Mouse (Mus musculus) kidney, embryonic 14.5 days (tissue): ENCODE measurements at regions not wholly inside any gene's neighbourhood (a gene's known extent, or its start where the extent isn't known, plus 50 kb on each side); places are given as distances from the start of the nearest gene placed in this dataset.

Experiments used
- ATAC-seq: fragments of 200-750 bp; cut with Nextera tagmentation; 2 replicates; pipeline ENCODE4 v1.8.0; 2017; ENCODE audit warnings: moderate number of reproducible peaks, mild to moderate bottlenecking, moderate TSS enrichment, moderate library complexity; ENCODE audit not compliant: low FRiP score, low TSS enrichment
- H3K27ac ChIP-seq: fragments of 300-500 bp; sonication (generic); 2 replicates; pipeline ENCODE4 v1.5.1; 2014; ENCODE audit warnings: low read depth, mild to moderate bottlenecking, low read length, moderate library complexity, mixed read lengths
- H3K27me3 ChIP-seq: fragments of 300-500 bp; sonication (generic); 2 replicates; pipeline ENCODE4 v1.6.1; 2014; ENCODE audit warnings: mild to moderate bottlenecking, low read length; ENCODE audit not compliant: control insufficient read depth, insufficient read depth
- H3K36me3 ChIP-seq: fragments of 300-500 bp; sonication (generic); 2 replicates; pipeline ENCODE4 v1.6.1; 2014; ENCODE audit warnings: low read length, mixed read lengths; ENCODE audit not compliant: control insufficient read depth, insufficient read depth
- H3K4me1 ChIP-seq: fragments of 300-500 bp; sonication (generic); 2 replicates; pipeline ENCODE4 v1.6.1; 2014; ENCODE audit warnings: low read length, mixed read lengths; ENCODE audit not compliant: control insufficient read depth, insufficient read depth
- H3K4me2 ChIP-seq: fragments of 300-500 bp; sonication (generic); replicated peaks from 2 replicates; pipeline ENCODE4 v1.6.1; 2014; ENCODE audit warnings: low read depth, mild to moderate bottlenecking, low read length
- H3K4me3 ChIP-seq: fragments of 300-500 bp; sonication (generic); 2 replicates; pipeline ENCODE4 v1.5.1; 2014; ENCODE audit warnings: mild to moderate bottlenecking, low read length
- H3K9ac ChIP-seq: fragments of 300-500 bp; sonication (generic); 2 replicates; pipeline ENCODE4 v1.6.1; 2014; ENCODE audit warnings: low read depth, mild to moderate bottlenecking, low read length, moderate library complexity
- H3K9me3 ChIP-seq: fragments of 300-500 bp; sonication (generic); 2 replicates; pipeline ENCODE4 v1.6.1; 2016; ENCODE audit warnings: low read length; ENCODE audit not compliant: control insufficient read depth
- WGBS: fragments of 180-500 bp; shearing (Covaris S2); extraction: QIAGEN DNeasy Blood & Tissue Kit; methylation state at CpG from one replicate; pipeline ENCODE4 v1.1.7; 2014; 5-methylcytosine and 5-hydroxymethylcytosine counted together

GRCm38 (mm10) chr5:111985997-111986396, 252.3 kb downstream of the Gm26897 start:
- H3K36me3 ChIP-seq = no peaks in the 10 kb centered on the region
- ATAC-seq = no peak
- H3K4me3 ChIP-seq = no peak overlapping the region
- H3K9ac ChIP-seq = no peak overlapping the region
- no peaks in the 10 kb centered on the region for H3K4me1 ChIP-seq
- WGBS = 69% methylated on average over 8 of the region's 8 CpGs
- no peak overlapping the region for H3K4me2 ChIP-seq
- no peak overlapping the region for H3K27ac ChIP-seq
- no peaks in the 10 kb centered on the region for H3K9me3 ChIP-seq
- no peaks in the 10 kb centered on the region for H3K27me3 ChIP-seq

- no peak overlapping the region for H3K9ac ChIP-seq
- no peaks in the 10 kb centered on the region for H3K36me3 ChIP-seq
- no peak for ATAC-seq
- H3K4me2 ChIP-seq = no peak overlapping the region
- no peaks in the 10 kb centered on the region for H3K9me3 ChIP-seq
- no peaks in the 10 kb centered on the region for H3K27me3 ChIP-seq
- no peaks in the 10 kb centered on the region for H3K4me1 ChIP-seq
- no peak overlapping the region for H3K4me3 ChIP-seq
- H3K27ac ChIP-seq = no peak overlapping the region
- WGBS = 47% methylated on average over 6 of the region's 6 CpGs
Measured at GRCm38 (mm10) chr5:111987036-111987435, 253.3 kb downstream of the Gm26897 start.

- Histone ChIP-seq H3K4me1 (0 out of 2 replicates have a peak, but pooled peaks cover under 1% of the 10 kb centered on the region), H3K4me3 (no peak overlapping the region), H3K27ac (no peak overlapping the region), H3K4me2 (no peak overlapping the region), H3K9me3 (no peaks in the 10 kb centered on the region), H3K27me3 (0 out of 2 replicates have a peak, but pooled peaks cover 1% of the 10 kb centered on the region), H3K36me3 (no peaks in the 10 kb centered on the region), H3K9ac (no peak overlapping the region)
- WGBS = 86% methylated on average over 10 of the region's 10 CpGs
- ATAC-seq = no peak
Measured at GRCm38 (mm10) chr5:111991805-111992204, 258.1 kb downstream of the Gm26897 start.

GRCm38 (mm10) chr5:111993221-111993620, 259.1 kb downstream of the Cryba4 start:
- H3K4me1 ChIP-seq = 0 out of 2 replicates have a peak, but pooled peaks cover 3% of the 10 kb centered on the region
- H3K4me3 ChIP-seq = no peak overlapping the region
- H3K9ac ChIP-seq = no peak overlapping the region
- no peaks in the 10 kb centered on the region for H3K36me3 ChIP-seq
- H3K9me3 ChIP-seq = no peaks in the 10 kb centered on the region
- no peak overlapping the region for H3K27ac ChIP-seq
- no peak overlapping the region for H3K4me2 ChIP-seq
- 53% methylated on average over 7 of the region's 7 CpGs for WGBS
- H3K27me3 ChIP-seq = 0 out of 2 replicates have a peak, but pooled peaks cover 5% of the 10 kb centered on the region
- ATAC-seq = no peak

GRCm38 (mm10) chr5:111993930-111994329, 258.4 kb downstream of the Cryba4 start:
- 73% methylated on average over 9 of the region's 9 CpGs for WGBS
- Histone ChIP-seq H3K4me2 (no peak overlapping the region), H3K36me3 (no peaks in the 10 kb centered on the region), H3K27me3 (0 out of 2 replicates have a peak, but pooled peaks cover 5% of the 10 kb centered on the region), H3K9me3 (no peaks in the 10 kb centered on the region), H3K9ac (no peak overlapping the region), H3K27ac (no peak overlapping the region), H3K4me3 (no peak overlapping the region), H3K4me1 (0 out of 2 replicates have a peak, but pooled peaks cover 3% of the 10 kb centered on the region)
- no peak for ATAC-seq

GRCm38 (mm10) chr5:111996806-111997205, 255.5 kb downstream of the Cryba4 start:
- Histone ChIP-seq H3K27me3 (0 out of 2 replicates have a peak, but pooled peaks cover 5% of the 10 kb centered on the region), H3K9ac (no peak overlapping the region), H3K4me3 (no peak overlapping the region), H3K4me1 (peaks cover 6% of the 10 kb centered on the region; the same call in 1 of the 2 replicates), H3K4me2 (no peak overlapping the region), H3K27ac (no peak overlapping the region), H3K9me3 (no peaks in the 10 kb centered on the region), H3K36me3 (no peaks in the 10 kb centered on the region)
- WGBS = 44% methylated on average over 3 of the region's 3 CpGs
- no peak for ATAC-seq

- peak; percentile 73 for ATAC-seq
- Histone ChIP-seq H3K27me3 (peaks cover 1% of the 10 kb centered on the region; the same call in 1 of the 2 replicates), H3K9me3 (peaks cover 4% of the 10 kb centered on the region; the same call in 1 of the 2 replicates), H3K4me1 (peaks cover 14% of the 10 kb centered on the region; the same call in 1 of the 2 replicates), H3K27ac (no peak overlapping the region), H3K4me3 (no peak overlapping the region), H3K9ac (no peak overlapping the region), H3K4me2 (0 out of 2 replicates have a peak overlapping the region, but pooled peaks have one; percentile 8), H3K36me3 (no peaks in the 10 kb centered on the region)
- 13% methylated on average over 32 of the region's 32 CpGs for WGBS
Measured at GRCm38 (mm10) chr5:112001742-112002701, 250.3 kb downstream of the Cryba4 start.

GRCm38 (mm10) chr5:112002856-112003660, 249.3 kb downstream of the Cryba4 start:
- no peak overlapping the region for H3K4me2 ChIP-seq
- H3K4me1 ChIP-seq = peaks cover 14% of the 10 kb centered on the region; the same call in 1 of the 2 replicates
- 58% methylated on average over 12 of the region's 12 CpGs for WGBS
- H3K27me3 ChIP-seq = no peaks in the 10 kb centered on the region; the same call in 1 of the 2 replicates
- H3K27ac ChIP-seq = no peak overlapping the region
- no peak overlapping the region for H3K4me3 ChIP-seq
- no peak for ATAC-seq
- no peaks in the 10 kb centered on the region for H3K36me3 ChIP-seq
- H3K9me3 ChIP-seq = peaks cover 6% of the 10 kb centered on the region; the same call in 1 of the 2 replicates
- no peak overlapping the region for H3K9ac ChIP-seq
